Mouse (Mus musculus) embryonic facial prominence, embryonic 10.5 days (tissue): ENCODE measurements around the gene Zmiz1. TPM values are rescaled to one million over a fixed set of nuclear protein-coding genes. Genes with fewer than 3 reads are reported as not detected.

Source experiments
- DNase-seq: peaks from one replicate; pipeline ENCODE4 v3.0.0-alpha.2; 2017; ENCODE audit warnings: low spot score
- H3K27ac ChIP-seq: fragments of 300-500 bp; sonication (generic); replicated peaks from 2 replicates; pipeline ENCODE4 v1.5.1; 2016; ENCODE audit warnings: mild to moderate bottlenecking
- H3K27me3 ChIP-seq: fragments of 300-500 bp; sonication (generic); replicated peaks from 2 replicates; pipeline ENCODE4 v1.6.1; 2016; ENCODE audit warnings: low read depth, mild to moderate bottlenecking; ENCODE audit not compliant: poor library complexity, severe bottlenecking
- H3K36me3 ChIP-seq: fragments of 300-500 bp; sonication (generic); replicated peaks from 2 replicates; pipeline ENCODE4 v1.6.1; 2016; ENCODE audit warnings: mild to moderate bottlenecking, moderate library complexity
- H3K4me1 ChIP-seq: fragments of 300-500 bp; sonication (generic); 2 replicates; pipeline ENCODE4 v1.6.1; 2016
- H3K4me3 ChIP-seq: fragments of 300-500 bp; sonication (generic); 2 replicates; pipeline ENCODE4 v1.5.1; 2016; ENCODE audit warnings: mild to moderate bottlenecking, moderate library complexity
- H3K9me3 ChIP-seq: fragments of 300-500 bp; sonication (generic); 2 replicates; pipeline ENCODE4 v1.6.1; 2016; ENCODE audit warnings: mild to moderate bottlenecking
- WGBS: fragments of 180-500 bp; shearing (Covaris S2); methylation state at CpG from one replicate; pipeline ENCODE4 v1.1.7; 2016; 5-methylcytosine and 5-hydroxymethylcytosine counted together
- polyA plus RNA-seq: library from polyadenylated mRNA; unstranded; fragments of >200 nt; fragmentation: Nextera tagmentation; extraction: Ambion mirVana; gene quantifications from 2 replicates; pipeline ENCODE4 v1.2.1, GENCODE M21; 2016

The Zmiz1 gene
- polyA plus RNA-seq, 1 experiment from 2014 or later = 42.8 TPM

GRCm38 (mm10) chr14:25651905-25652304 is 192.9 kb downstream of the Zmiz1 start:
- no peaks in the 10 kb centered on the region for H3K4me1 ChIP-seq
- H3K9me3 ChIP-seq = no peaks in the 10 kb centered on the region
- DNase-seq = no peak
- no peak overlapping the region for H3K4me3 ChIP-seq
- H3K27ac ChIP-seq = no peak overlapping the region
- H3K27me3 ChIP-seq = no peaks in the 10 kb centered on the region
- WGBS = 93% methylated on average over 9 of the region's 9 CpGs
- peaks cover 100% of the 10 kb centered on the region for H3K36me3 ChIP-seq

GRCm38 (mm10) chr14:25654401-25655197 is 195.6 kb downstream of the Zmiz1 start:
- Histone ChIP-seq H3K4me1 (no peaks in the 10 kb centered on the region), H3K27ac (no peak overlapping the region), H3K36me3 (peaks cover 100% of the 10 kb centered on the region), H3K9me3 (no peaks in the 10 kb centered on the region), H3K4me3 (no peak overlapping the region), H3K27me3 (no peaks in the 10 kb centered on the region)
- WGBS = 94% methylated on average over 14 of the region's 14 CpGs
- DNase-seq = no peak

GRCm38 (mm10) chr14:25660661-25661060 is 201.7 kb downstream of the Zmiz1 start:
- H3K27ac ChIP-seq = 0 out of 2 replicates have a peak overlapping the region, but pooled peaks have one; percentile 36
- peak; percentile 22 for DNase-seq
- no peaks in the 10 kb centered on the region for H3K27me3 ChIP-seq
- no peaks in the 10 kb centered on the region for H3K9me3 ChIP-seq
- H3K36me3 ChIP-seq = peaks cover 100% of the 10 kb centered on the region
- H3K4me1 ChIP-seq = peaks cover 4% of the 10 kb centered on the region; the same call in 1 of the 2 replicates
- 65% methylated on average over 11 of the region's 11 CpGs for WGBS
- H3K4me3 ChIP-seq = no peak overlapping the region

- H3K9me3 ChIP-seq = no peaks in the 10 kb centered on the region
- no peaks in the 10 kb centered on the region for H3K27me3 ChIP-seq
- H3K4me1 ChIP-seq = peaks cover 4% of the 10 kb centered on the region; the same call in 1 of the 2 replicates
- H3K36me3 ChIP-seq = peaks cover 100% of the 10 kb centered on the region
- no peak overlapping the region for H3K27ac ChIP-seq
- H3K4me3 ChIP-seq = no peak overlapping the region
- no peak for DNase-seq
- 71% methylated on average over 17 of the region's 17 CpGs for WGBS
Measured at GRCm38 (mm10) chr14:25661185-25661920, 202.4 kb downstream of the Zmiz1 start.

DNA sequence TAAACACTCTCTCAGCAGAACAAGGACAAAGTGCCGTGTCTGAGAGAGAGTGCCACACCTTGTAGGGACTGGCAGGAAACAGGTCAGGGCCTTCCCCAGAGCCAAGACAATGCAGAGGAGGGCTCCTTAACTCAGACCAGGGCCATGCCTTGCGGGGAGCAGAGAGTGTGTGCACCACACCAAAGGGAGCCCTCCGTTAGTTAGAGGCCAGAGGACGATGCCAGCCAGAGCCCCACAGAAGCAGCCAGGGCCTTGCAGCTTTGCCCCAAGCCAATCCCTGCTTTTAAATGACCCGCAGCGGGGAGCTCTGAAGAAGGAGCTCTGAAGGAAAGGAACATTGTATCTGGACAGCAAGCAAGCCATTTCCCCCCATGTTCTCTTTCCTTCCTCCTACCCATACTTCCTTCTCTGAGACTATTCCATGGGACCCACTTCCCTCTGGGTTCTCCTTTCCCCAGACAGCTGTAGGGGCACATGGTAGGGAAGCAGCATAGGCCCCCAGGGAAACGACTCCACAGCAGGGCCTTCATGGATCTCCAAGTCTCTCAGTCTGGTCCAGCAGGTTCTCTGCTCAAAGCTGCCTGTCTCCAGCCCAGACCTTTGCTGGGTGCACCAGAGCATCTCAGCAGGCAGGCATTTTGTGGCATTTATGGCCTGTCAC is 204.8 kb downstream of the Zmiz1 start:
- Histone ChIP-seq H3K9me3 (no peaks in the 10 kb centered on the region), H3K4me3 (no peak overlapping the region), H3K27ac (no peak overlapping the region), H3K36me3 (peaks cover 91% of the 10 kb centered on the region), H3K4me1 (peaks cover 4% of the 10 kb centered on the region; the same call in 1 of the 2 replicates), H3K27me3 (no peaks in the 10 kb centered on the region)
- DNase-seq = no peak
- WGBS = 82% methylated on average over 7 of the region's 7 CpGs

- Histone ChIP-seq H3K9me3 (no peaks in the 10 kb centered on the region), H3K4me3 (no peak overlapping the region), H3K27me3 (no peaks in the 10 kb centered on the region), H3K27ac (no peak overlapping the region), H3K4me1 (peaks cover 4% of the 10 kb centered on the region; the same call in 1 of the 2 replicates), H3K36me3 (peaks cover 90% of the 10 kb centered on the region)
- WGBS = 82% methylated on average over 7 of the region's 7 CpGs
- DNase-seq = no peak
Measured at GRCm38 (mm10) chr14:25664310-25664695, 205.3 kb downstream of the Zmiz1 start.

GRCm38 (mm10) chr14:25665314-25665970 is 206.5 kb downstream of the Zmiz1 start:
- DNase-seq = no peak
- Histone ChIP-seq H3K4me1 (peaks cover 4% of the 10 kb centered on the region; the same call in 1 of the 2 replicates), H3K27me3 (no peaks in the 10 kb centered on the region), H3K4me3 (no peak overlapping the region), H3K36me3 (peaks cover 79% of the 10 kb centered on the region), H3K27ac (no peak overlapping the region), H3K9me3 (no peaks in the 10 kb centered on the region)
- 76% methylated on average over 19 of the region's 19 CpGs for WGBS

GRCm38 (mm10) chr14:25666668-25667376 is 207.8 kb downstream of the Zmiz1 start:
- H3K27me3 ChIP-seq = no peaks in the 10 kb centered on the region
- 91% methylated on average over 2 of the region's 2 CpGs for WGBS
- no peaks in the 10 kb centered on the region; the same call in 1 of the 2 replicates for H3K4me1 ChIP-seq
- H3K9me3 ChIP-seq = no peaks in the 10 kb centered on the region
- no peak for DNase-seq
- no peak overlapping the region for H3K27ac ChIP-seq
- H3K4me3 ChIP-seq = no peak overlapping the region
- H3K36me3 ChIP-seq = peaks cover 65% of the 10 kb centered on the region

GRCm38 (mm10) chr14:25667587-25667986 is 208.6 kb downstream of the Zmiz1 start:
- H3K27me3 ChIP-seq = no peaks in the 10 kb centered on the region
- H3K4me1 ChIP-seq = no peaks in the 10 kb centered on the region; the same call in 1 of the 2 replicates
- no peaks in the 10 kb centered on the region for H3K9me3 ChIP-seq
- 79% methylated on average over 3 of the region's 3 CpGs for WGBS
- peaks cover 57% of the 10 kb centered on the region for H3K36me3 ChIP-seq
- no peak for DNase-seq
- no peak overlapping the region for H3K4me3 ChIP-seq
- no peak overlapping the region for H3K27ac ChIP-seq

DNA sequence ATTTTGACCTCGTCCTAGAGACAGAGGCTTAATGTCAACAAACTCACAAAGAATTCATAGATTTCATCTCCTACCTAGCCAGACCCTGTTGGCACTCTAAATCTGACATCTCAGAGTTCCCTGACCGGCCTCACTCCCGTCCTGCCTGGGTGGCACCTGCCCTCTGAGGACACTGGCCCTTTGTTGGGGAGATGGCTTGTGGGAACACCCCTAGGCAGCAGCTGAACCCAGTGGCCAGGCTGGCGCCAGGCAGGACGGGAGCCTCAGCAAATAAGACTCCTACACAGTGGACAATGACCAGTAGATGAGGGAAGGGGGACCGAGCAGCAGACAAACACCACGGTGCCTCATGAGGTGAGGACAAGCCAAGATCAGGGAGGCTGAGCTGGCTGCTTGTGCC is 220.6 kb downstream of the Zmiz1 start:
- no peak overlapping the region for H3K4me3 ChIP-seq
- DNase-seq = no peak
- H3K9me3 ChIP-seq = no peaks in the 10 kb centered on the region
- peaks cover 6% of the 10 kb centered on the region for H3K4me1 ChIP-seq
- H3K36me3 ChIP-seq = no peaks in the 10 kb centered on the region
- H3K27ac ChIP-seq = no peak overlapping the region
- 0 out of 2 replicates have a peak, but pooled peaks cover 4% of the 10 kb centered on the region for H3K27me3 ChIP-seq
- 66% methylated on average over 7 of the region's 7 CpGs for WGBS

DNA sequence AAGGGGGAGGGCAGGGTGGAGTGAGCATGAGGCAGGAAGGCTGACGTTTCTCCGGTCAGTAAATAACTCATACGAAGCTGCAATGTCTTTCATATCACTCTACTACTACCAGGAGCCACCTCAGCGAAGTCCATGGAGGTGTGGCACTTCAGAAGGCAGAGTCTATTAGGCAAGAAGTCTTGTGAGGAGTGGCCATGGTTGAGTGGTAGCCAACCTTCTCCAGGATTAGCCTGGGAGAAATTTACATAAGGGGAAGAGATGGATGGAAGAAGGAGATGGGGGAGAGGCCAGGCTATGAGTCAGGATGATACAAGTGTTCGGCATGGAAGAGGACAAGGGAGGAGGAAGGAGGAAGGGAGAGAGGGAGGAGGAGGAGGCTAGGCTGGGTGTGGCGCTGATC is 223.0 kb downstream of the Zmiz1 start:
- no peaks in the 10 kb centered on the region for H3K9me3 ChIP-seq
- 0 out of 2 replicates have a peak, but pooled peaks cover 4% of the 10 kb centered on the region for H3K27me3 ChIP-seq
- H3K36me3 ChIP-seq = no peaks in the 10 kb centered on the region
- 82% methylated on average over 6 of the region's 6 CpGs for WGBS
- no peak overlapping the region for H3K4me3 ChIP-seq
- no peak for DNase-seq
- peaks cover 14% of the 10 kb centered on the region for H3K4me1 ChIP-seq
- H3K27ac ChIP-seq = no peak overlapping the region
